Mouse (Mus musculus): ENCODE results near the gene Mcm10.

Mcm10 gene

DNA sequence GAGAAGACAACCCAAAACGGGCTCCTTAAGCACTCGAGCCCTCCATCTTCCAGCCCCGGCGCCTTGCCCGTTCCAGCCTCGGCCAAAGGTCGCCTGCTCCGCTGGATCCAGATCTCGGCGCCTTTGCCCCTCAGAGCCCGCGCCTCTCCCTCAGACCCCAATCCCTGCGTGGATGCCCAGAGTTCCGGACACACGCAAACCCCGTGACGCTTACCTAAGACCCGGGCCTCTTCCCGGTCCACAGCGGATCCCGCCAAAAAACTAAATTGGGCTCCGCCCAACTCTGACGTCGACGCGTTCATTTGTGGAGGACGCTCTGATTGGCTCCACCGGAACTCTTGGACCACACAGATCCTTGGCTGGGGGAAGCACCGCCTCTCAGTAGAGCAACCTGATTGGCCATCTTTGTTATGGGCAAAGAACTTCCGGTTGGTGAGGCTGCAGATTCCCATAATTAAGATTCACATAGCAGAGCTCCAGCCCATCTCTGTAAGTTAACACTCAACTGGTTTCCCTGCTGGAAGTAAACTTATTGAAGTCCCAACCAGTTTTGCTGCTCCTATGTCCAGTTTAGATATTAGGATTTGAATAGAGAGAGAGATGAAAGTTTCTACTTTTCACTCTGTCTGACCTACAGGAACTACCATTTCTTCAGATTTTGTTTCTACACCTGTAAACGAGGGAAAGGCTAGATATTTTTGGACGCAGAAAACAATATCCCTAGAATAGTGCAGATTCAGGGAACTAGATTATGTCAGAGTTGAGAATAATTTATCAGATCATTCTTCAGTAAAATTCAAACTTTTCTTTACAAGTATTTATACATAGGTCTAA, at the start of gene Mcm10:
TSS of gene Mcm10 (minus strand) at position 301 of the 834 bp plus-strand sequence.
- Histone ChIP-seq H3K4me3 (replicated peaks; ENCODE audit: low read length) (peak within 1 kb of the TSS; percentile 92), H3K27me3 (ENCODE audit: insufficient read depth, low read length) (no peaks in the 10 kb centered on the region), H3K4me1 (replicated peaks; ENCODE audit: low read depth, low read length) (peaks cover 65% of the 10 kb centered on the region), H3K9me3 (ENCODE audit: low read length) (no peaks in the 10 kb centered on the region), H3K36me3 (ENCODE audit: insufficient read depth, low read length) (peaks cover 34% of the 10 kb centered on the region)
- TF ChIP-seq NANOG (IDR thresholded peaks at IDR 0.05; ENCODE audit: borderline replicate concordance, low read length) (no peak), POU5F1 (IDR thresholded peaks at IDR 0.05; ENCODE audit: borderline replicate concordance, low read length) (no peak), CTCF (conservative IDR thresholded peaks at IDR 0.05; ENCODE audit: low read length) (no peak)

DNA sequence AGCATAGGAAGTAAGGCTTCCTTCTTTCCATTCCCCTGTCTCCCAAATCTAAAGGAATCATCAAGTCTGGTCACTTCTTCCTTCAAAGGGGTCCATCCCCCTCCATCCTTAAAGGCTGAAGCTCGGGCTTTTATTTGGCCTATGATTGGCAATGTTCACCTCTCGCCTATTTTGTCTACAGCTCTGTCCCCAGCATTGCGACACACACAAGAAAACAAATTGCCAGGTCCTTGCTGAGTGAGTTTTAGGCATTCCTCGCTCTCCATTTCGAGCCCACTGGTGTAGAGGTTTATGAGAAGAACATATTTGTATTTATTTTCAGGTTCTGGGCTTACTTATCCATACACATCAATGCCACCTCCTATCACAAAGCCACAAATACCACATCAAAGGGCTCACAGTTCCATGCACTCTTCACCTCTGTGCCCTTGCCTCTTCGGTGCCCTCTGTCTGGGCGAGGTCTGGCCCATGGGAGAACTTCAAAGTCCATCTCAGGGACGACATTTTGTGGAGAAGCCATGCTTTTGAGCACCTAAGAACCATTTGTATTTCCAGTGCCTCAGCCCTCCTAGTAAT, 48.6 kb upstream of the Mcm10 start:
- Histone ChIP-seq H3K9me3 (ENCODE audit: low read length) (no peaks in the 10 kb centered on the region), H3K4me3 (replicated peaks; ENCODE audit: low read length) (no peak overlapping the region), H3K36me3 (ENCODE audit: insufficient read depth, low read length) (no peaks in the 10 kb centered on the region), H3K4me1 (replicated peaks; ENCODE audit: low read depth, low read length) (peaks cover 20% of the 10 kb centered on the region), H3K27me3 (ENCODE audit: insufficient read depth, low read length) (peaks cover 14% of the 10 kb centered on the region)
- TF ChIP-seq NANOG (IDR thresholded peaks at IDR 0.05; ENCODE audit: borderline replicate concordance, low read length) (no peak), CTCF (conservative IDR thresholded peaks at IDR 0.05; ENCODE audit: low read length) (no peak), POU5F1 (IDR thresholded peaks at IDR 0.05; ENCODE audit: borderline replicate concordance, low read length) (no peak)

DNA sequence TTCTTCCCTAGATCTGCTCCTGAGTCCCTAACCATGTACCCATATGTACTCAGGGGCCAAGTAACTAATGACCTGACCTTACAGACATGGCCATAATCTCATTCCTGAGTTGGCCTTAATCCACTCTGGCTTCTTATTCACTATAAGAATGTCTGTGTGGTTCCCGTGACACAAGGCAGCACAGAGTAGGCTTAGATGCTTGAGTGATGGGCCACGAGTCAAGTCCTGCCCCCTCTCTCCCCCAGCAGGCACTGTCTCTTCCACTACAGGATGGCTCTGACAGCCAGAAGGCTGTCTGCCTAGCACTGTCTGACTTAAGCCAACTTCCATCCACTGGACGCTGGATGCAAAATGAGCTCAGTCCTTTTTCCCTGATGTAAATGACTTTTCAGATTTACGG, 47.4 kb upstream of the Mcm10 start:
- Histone ChIP-seq H3K9me3 (ENCODE audit: low read length) (no peaks in the 10 kb centered on the region), H3K27me3 (ENCODE audit: insufficient read depth, low read length) (peaks cover 14% of the 10 kb centered on the region), H3K4me3 (replicated peaks; ENCODE audit: low read length) (no peak overlapping the region), H3K36me3 (ENCODE audit: insufficient read depth, low read length) (no peaks in the 10 kb centered on the region), H3K4me1 (replicated peaks; ENCODE audit: low read depth, low read length) (peaks cover 20% of the 10 kb centered on the region)
- no peak for TF ChIP-seq CTCF (conservative IDR thresholded peaks at IDR 0.05; ENCODE audit: low read length)

DNA sequence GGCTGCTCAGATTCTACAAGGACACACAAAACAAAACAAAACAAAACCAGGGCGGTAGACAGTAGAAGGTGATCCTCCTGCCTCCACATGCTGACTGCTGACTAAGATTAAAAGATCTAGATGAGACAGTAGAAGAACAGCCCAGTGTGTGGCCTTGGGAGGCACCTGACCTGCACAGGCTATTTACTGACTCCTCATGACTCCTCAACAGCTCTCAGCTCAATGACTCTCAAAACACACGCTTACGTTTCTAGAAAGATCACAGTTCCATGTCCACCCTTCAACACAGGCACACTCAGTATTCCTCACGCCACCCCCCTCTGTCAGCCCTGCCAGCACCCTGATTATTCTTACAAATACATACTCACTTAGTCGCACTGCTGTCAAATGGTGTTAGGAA, 45.8 kb upstream of the Mcm10 start:
- no peak overlapping the region for H3K4me3 ChIP-seq (replicated peaks; ENCODE audit: low read length)
- no peaks in the 10 kb centered on the region for H3K36me3 ChIP-seq (ENCODE audit: insufficient read depth, low read length)
- no peak for TF ChIP-seq POU5F1 (IDR thresholded peaks at IDR 0.05; ENCODE audit: borderline replicate concordance, low read length)
- TF ChIP-seq NANOG (IDR thresholded peaks at IDR 0.05; ENCODE audit: borderline replicate concordance, low read length) = no peak
- no peak for TF ChIP-seq CTCF (conservative IDR thresholded peaks at IDR 0.05; ENCODE audit: low read length)
- H3K27me3 ChIP-seq (ENCODE audit: insufficient read depth, low read length) = peaks cover 11% of the 10 kb centered on the region
- no peaks in the 10 kb centered on the region for H3K9me3 ChIP-seq (ENCODE audit: low read length)
- H3K4me1 ChIP-seq (replicated peaks; ENCODE audit: low read depth, low read length) = peaks cover 9% of the 10 kb centered on the region; the same call in 1 of the 2 replicates

DNA sequence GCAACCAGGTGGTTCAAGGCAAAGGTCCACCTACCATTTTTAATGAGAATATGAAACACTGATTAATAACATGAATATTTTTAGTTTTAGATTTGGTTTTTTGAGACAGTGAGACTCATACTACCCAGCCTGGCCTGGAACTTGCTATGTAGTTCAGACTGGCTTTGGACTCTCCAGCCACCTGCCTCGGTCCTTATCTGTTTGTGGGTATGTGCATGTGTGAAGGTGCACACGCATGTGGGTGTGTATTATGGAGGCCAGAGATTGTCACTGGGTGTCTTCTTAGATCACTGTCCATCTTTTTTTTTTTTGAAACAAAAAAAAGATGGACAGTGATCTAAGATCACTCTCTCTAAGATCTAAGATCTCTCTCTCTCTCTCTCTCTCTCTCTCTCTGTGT, 38.0 kb upstream of the Mcm10 start:
- no peak overlapping the region for H3K4me3 ChIP-seq (replicated peaks; ENCODE audit: low read length)
- H3K9me3 ChIP-seq (ENCODE audit: low read length) = no peaks in the 10 kb centered on the region
- TF ChIP-seq NANOG (IDR thresholded peaks at IDR 0.05; ENCODE audit: borderline replicate concordance, low read length) = no peak
- no peak for TF ChIP-seq POU5F1 (IDR thresholded peaks at IDR 0.05; ENCODE audit: borderline replicate concordance, low read length)
- no peak for TF ChIP-seq CTCF (conservative IDR thresholded peaks at IDR 0.05; ENCODE audit: low read length)
- peaks cover 36% of the 10 kb centered on the region for H3K4me1 ChIP-seq (replicated peaks; ENCODE audit: low read depth, low read length)
- no peaks in the 10 kb centered on the region for H3K27me3 ChIP-seq (ENCODE audit: insufficient read depth, low read length)
- no peaks in the 10 kb centered on the region for H3K36me3 ChIP-seq (ENCODE audit: insufficient read depth, low read length)

DNA sequence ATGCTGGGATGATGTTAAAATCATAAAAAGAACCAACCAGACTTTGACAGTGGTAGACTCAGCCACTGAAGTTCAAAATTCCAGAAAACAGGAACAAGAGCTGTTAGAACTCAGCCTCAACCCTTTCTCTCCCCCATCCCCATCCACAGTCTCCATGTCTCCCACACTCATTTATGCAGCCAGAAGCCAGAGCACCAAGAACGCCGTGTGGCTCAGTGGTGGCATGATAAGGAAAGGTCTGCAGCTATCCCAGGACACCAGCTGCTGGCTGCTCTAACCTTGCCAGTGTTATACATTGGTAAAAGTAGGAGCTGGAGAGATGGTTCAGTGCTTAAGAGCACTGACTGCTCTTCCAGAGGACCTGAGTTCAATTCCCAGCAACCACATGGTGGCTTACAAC, 34.4 kb upstream of the Mcm10 start:
- Histone ChIP-seq H3K36me3 (ENCODE audit: insufficient read depth, low read length) (no peaks in the 10 kb centered on the region), H3K4me1 (replicated peaks; ENCODE audit: low read depth, low read length) (peaks cover 69% of the 10 kb centered on the region), H3K27me3 (ENCODE audit: insufficient read depth, low read length) (no peaks in the 10 kb centered on the region), H3K9me3 (ENCODE audit: low read length) (no peaks in the 10 kb centered on the region), H3K4me3 (replicated peaks; ENCODE audit: low read length) (no peak overlapping the region)
- TF ChIP-seq CTCF (conservative IDR thresholded peaks at IDR 0.05; ENCODE audit: low read length) (no peak), POU5F1 (IDR thresholded peaks at IDR 0.05; ENCODE audit: borderline replicate concordance, low read length) (no peak), NANOG (IDR thresholded peaks at IDR 0.05; ENCODE audit: borderline replicate concordance, low read length) (no peak)

DNA sequence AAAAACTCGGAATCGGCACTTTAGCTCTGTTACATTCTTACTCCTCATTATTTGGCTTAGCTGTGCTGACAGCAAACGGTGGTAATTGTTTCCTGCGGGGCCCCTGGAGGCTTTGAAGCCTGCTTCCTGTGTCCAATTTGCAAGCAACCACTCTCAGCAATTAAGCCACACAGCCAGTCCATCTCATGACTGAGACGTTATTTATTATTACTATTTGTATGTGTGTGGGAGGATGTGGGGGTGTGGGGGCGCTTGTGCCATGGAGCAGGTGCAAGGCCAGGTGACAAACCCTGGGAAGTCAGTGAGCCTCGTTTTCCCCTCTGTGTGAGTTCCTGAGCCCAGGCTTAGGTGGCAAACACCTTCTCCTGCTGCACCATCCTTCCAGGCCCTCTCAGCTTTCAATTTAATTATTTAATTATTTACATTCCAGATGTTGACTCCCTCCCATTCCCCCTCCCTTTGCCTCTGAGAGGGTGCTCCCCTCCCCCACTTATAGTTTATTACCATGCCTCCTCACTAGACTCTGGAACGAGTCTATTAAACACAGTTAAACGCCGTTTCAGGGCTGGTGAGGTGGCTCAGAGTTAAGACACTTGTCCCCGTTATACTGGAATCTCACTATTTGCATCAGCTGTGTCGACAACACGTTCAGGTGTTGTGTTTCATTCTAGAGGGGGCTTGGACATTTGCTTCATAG, 32.8 kb upstream of the Mcm10 start:
- Histone ChIP-seq H3K4me1 (replicated peaks; ENCODE audit: low read depth, low read length) (peaks cover 76% of the 10 kb centered on the region), H3K4me3 (replicated peaks; ENCODE audit: low read length) (peak overlapping the region; percentile 39), H3K36me3 (ENCODE audit: insufficient read depth, low read length) (no peaks in the 10 kb centered on the region), H3K9me3 (ENCODE audit: low read length) (no peaks in the 10 kb centered on the region), H3K27me3 (ENCODE audit: insufficient read depth, low read length) (no peaks in the 10 kb centered on the region)
- TF ChIP-seq CTCF (conservative IDR thresholded peaks at IDR 0.05; ENCODE audit: low read length) (no peak), POU5F1 (IDR thresholded peaks at IDR 0.05; ENCODE audit: borderline replicate concordance, low read length) (no peak), NANOG (IDR thresholded peaks at IDR 0.05; ENCODE audit: borderline replicate concordance, low read length) (no peak)

DNA sequence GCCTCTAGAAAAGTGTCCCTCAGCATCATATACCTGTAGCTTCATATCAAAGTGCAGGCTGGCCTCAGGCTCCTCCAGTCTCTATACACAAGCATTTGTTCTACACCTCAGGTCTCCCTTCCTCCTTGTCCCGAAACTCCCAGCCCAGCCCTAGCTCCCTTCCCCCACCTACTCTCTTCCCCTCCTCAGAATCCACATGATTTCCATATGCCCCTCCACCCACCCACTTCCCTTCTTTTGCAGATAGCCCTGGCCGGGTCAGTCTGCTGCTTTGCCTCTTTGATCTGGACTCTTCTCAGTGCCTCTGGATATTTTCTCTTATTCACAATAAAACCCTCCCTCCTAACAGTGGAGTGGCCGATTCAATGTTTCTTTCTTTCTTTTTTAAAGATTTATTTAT, 31.7 kb upstream of the Mcm10 start:
- no peak overlapping the region; the same call in 1 of the 2 replicates for H3K4me3 ChIP-seq (replicated peaks; ENCODE audit: low read length)
- no peaks in the 10 kb centered on the region for H3K9me3 ChIP-seq (ENCODE audit: low read length)
- H3K36me3 ChIP-seq (ENCODE audit: insufficient read depth, low read length) = peaks cover 3% of the 10 kb centered on the region; the same call in 1 of the 2 replicates
- H3K27me3 ChIP-seq (ENCODE audit: insufficient read depth, low read length) = no peaks in the 10 kb centered on the region
- H3K4me1 ChIP-seq (replicated peaks; ENCODE audit: low read depth, low read length) = peaks cover 74% of the 10 kb centered on the region
- TF ChIP-seq POU5F1 (IDR thresholded peaks at IDR 0.05; ENCODE audit: borderline replicate concordance, low read length) (no peak), NANOG (IDR thresholded peaks at IDR 0.05; ENCODE audit: borderline replicate concordance, low read length) (no peak), CTCF (conservative IDR thresholded peaks at IDR 0.05; ENCODE audit: low read length) (no peak)

Measured in E14TG2a.4 (cell line).